Mouse (Mus musculus) frontal cortex, adult (tissue): ENCODE measurements around the gene Axdnd1.
"Not testable (repeated sequence)": the region's sequence is repeated elsewhere in the genome, so short reads cannot be mapped to it uniquely, and the experiment has no call there.

Experiments
- ATAC-seq: cut with Nextera tagmentation; 2 replicates; pipeline ENCODE4 v1.9.2; 2017; ENCODE audit warnings: mild to moderate bottlenecking, moderate library complexity, mixed read lengths; ENCODE audit not compliant: low TSS enrichment

Axdnd1 gene

GRCm38 (mm10) chr1:156437726-156438125 lies 16.8 kb upstream of the Axdnd1 start:
- no peak for ATAC-seq

GRCm38 (mm10) chr1:156437016-156437708 lies 16.2 kb upstream of the Axdnd1 start:
- no peak for ATAC-seq

GRCm38 (mm10) chr1:156433497-156433896 lies 12.5 kb upstream of the Axdnd1 start:
- peak; percentile 74 for ATAC-seq

GRCm38 (mm10) chr1:156432498-156432897 lies 11.5 kb upstream of the Axdnd1 start:
- ATAC-seq, result no peak

GRCm38 (mm10) chr1:156428434-156428833 lies 7.5 kb upstream of the Axdnd1 start:
- no peak; the same call in 1 of the 2 replicates for ATAC-seq

GRCm38 (mm10) chr1:156425746-156426145 lies 4.8 kb upstream of the Axdnd1 start:
- no peak for ATAC-seq

- no peak for ATAC-seq
Measured at GRCm38 (mm10) chr1:156424054-156424453, 3.1 kb upstream of the Axdnd1 start.

- no peak for ATAC-seq
Measured at GRCm38 (mm10) chr1:156423493-156423892, 2.5 kb upstream of the Axdnd1 start.

GRCm38 (mm10) chr1:156422856-156423255 lies 1.9 kb upstream of the Axdnd1 start:
- no peak for ATAC-seq

GRCm38 (mm10) chr1:156418170-156418569 lies 2.8 kb downstream of the Axdnd1 start:
- no peak for ATAC-seq

GRCm38 (mm10) chr1:156408521-156408920 lies 12.4 kb downstream of the Axdnd1 start:
- no peak for ATAC-seq

- no peak for ATAC-seq
Measured at GRCm38 (mm10) chr1:156408004-156408403, 13.0 kb downstream of the Axdnd1 start.

GRCm38 (mm10) chr1:156403251-156403650 lies 17.7 kb downstream of the Axdnd1 start:
- ATAC-seq, result no peak

GRCm38 (mm10) chr1:156402491-156402890 lies 18.5 kb downstream of the Axdnd1 start:
- no peak for ATAC-seq

GRCm38 (mm10) chr1:156400159-156400558 lies 20.8 kb downstream of the Axdnd1 start:
- not testable (repeated sequence) for ATAC-seq

- no peak for ATAC-seq
Measured at GRCm38 (mm10) chr1:156393148-156393547, 27.8 kb downstream of the Axdnd1 start.

- ATAC-seq, result no peak
Measured at GRCm38 (mm10) chr1:156386880-156387279, 34.1 kb downstream of the Axdnd1 start.

- ATAC-seq, result no peak
Measured at GRCm38 (mm10) chr1:156386232-156386631, 34.7 kb downstream of the Axdnd1 start.

GRCm38 (mm10) chr1:156381217-156381616 lies 39.7 kb downstream of the Axdnd1 start:
- ATAC-seq, result no peak

- no peak for ATAC-seq
Measured at GRCm38 (mm10) chr1:156365740-156366139, 55.2 kb downstream of the Axdnd1 start, which contains the start of gene Gm2000. Gene Gm2000 (plus strand): TSS chr1:156366040.

- ATAC-seq, result no peak
Measured at GRCm38 (mm10) chr1:156352466-156352865, 68.5 kb downstream of the Axdnd1 start.

- ATAC-seq, result no peak
Measured at GRCm38 (mm10) chr1:156350441-156350840, 70.5 kb downstream of the Axdnd1 start.

- no peak for ATAC-seq
Measured at GRCm38 (mm10) chr1:156349031-156349430, 71.9 kb downstream of the Axdnd1 start.

GRCm38 (mm10) chr1:156345633-156346032 lies 75.3 kb downstream of the Axdnd1 start:
- no peak for ATAC-seq
